Mouse (Mus musculus) forebrain, embryonic 12.5 days (tissue): ENCODE measurements around the gene Fam155a. TPM values are rescaled to one million over a fixed set of nuclear protein-coding genes. Genes with fewer than 3 reads are reported as not detected.

Experiments
- ATAC-seq: fragments of 200-750 bp; cut with Nextera tagmentation; 2 replicates; pipeline ENCODE4 v1.8.0; 2017; ENCODE audit warnings: moderate TSS enrichment; ENCODE audit not compliant: low FRiP score
- H3K27ac ChIP-seq: fragments of 300-500 bp; sonication (generic); 2 replicates; pipeline ENCODE4 v1.5.1; 2016; ENCODE audit warnings: mild to moderate bottlenecking
- H3K27me3 ChIP-seq: fragments of 300-500 bp; sonication (generic); 2 replicates; pipeline ENCODE4 v1.6.1; 2016; ENCODE audit warnings: mild to moderate bottlenecking
- H3K36me3 ChIP-seq: fragments of 300-500 bp; sonication (generic); replicated peaks from 2 replicates; pipeline ENCODE4 v1.6.1; 2016; ENCODE audit warnings: mild to moderate bottlenecking
- H3K4me1 ChIP-seq: fragments of 300-500 bp; sonication (generic); 2 replicates; pipeline ENCODE4 v1.6.1; 2016
- H3K4me2 ChIP-seq: fragments of 300-500 bp; sonication (generic); 2 replicates; pipeline ENCODE4 v1.6.1; 2016; ENCODE audit warnings: mild to moderate bottlenecking, moderate library complexity
- H3K4me3 ChIP-seq: fragments of 300-500 bp; sonication (generic); replicated peaks from 2 replicates; pipeline ENCODE4 v1.5.1; 2016; ENCODE audit warnings: mild to moderate bottlenecking
- H3K9ac ChIP-seq: fragments of 300-500 bp; sonication (generic); 2 replicates; pipeline ENCODE4 v1.6.1; 2016; ENCODE audit warnings: mild to moderate bottlenecking
- H3K9me3 ChIP-seq: fragments of 300-500 bp; sonication (generic); 2 replicates; pipeline ENCODE4 v1.6.1; 2016
- WGBS: fragments of 180-500 bp; shearing (Covaris S2); methylation state at CpG from one replicate; pipeline ENCODE4 v1.1.7; 2016; 5-methylcytosine and 5-hydroxymethylcytosine counted together
- polyA plus RNA-seq: library from polyadenylated mRNA; unstranded; fragments of >200 nt; fragmentation: Nextera tagmentation; extraction: Ambion mirVana; gene quantifications from 2 replicates; pipeline ENCODE4 v1.2.1, GENCODE M21; 2016

Gene Fam155a
- polyA plus RNA-seq, 1 experiment from 2014 or later = 5.2 TPM

DNA sequence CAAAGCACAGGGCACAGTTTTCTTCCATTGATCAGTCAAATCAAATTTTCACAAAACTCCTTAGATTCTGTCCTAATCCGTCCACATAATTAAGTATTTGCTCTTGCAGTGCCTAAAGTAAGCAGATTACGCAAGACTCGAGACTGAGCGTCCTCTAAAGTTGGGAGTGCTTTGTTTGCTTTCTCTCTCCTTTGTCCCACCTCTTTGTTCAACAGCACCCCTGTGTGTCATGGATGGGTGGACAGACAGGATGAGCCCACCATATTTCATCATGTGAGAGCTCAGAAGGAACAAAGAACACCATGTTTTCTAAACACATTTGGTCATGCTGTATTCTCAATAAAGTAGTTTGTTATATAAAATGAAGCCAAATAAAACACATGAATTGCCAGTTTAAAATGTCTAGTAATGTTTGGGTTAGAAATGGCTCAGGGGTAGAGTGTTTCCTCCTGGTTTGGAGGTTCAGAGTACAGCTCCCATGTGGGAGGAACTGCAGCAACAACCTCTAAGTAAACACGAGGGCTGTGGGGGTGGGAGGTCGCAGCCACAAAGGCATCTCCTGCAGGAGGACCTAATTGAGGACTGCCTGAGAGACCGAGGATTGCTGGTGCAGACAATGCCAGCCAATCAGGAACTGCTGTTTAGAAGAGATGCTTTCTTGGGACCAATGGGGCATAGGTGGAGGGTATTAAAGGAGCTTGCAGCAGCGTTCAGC, 482.8 kb downstream of the Fam155a start:
- Histone ChIP-seq H3K27me3 (no peaks in the 10 kb centered on the region), H3K4me1 (no peaks in the 10 kb centered on the region), H3K27ac (no peak overlapping the region), H3K36me3 (no peaks in the 10 kb centered on the region), H3K4me3 (no peak overlapping the region), H3K9me3 (no peaks in the 10 kb centered on the region), H3K4me2 (no peak overlapping the region), H3K9ac (no peak overlapping the region)
- 20% methylated on average over 8 of the region's 8 CpGs for WGBS
- no peak for ATAC-seq

DNA sequence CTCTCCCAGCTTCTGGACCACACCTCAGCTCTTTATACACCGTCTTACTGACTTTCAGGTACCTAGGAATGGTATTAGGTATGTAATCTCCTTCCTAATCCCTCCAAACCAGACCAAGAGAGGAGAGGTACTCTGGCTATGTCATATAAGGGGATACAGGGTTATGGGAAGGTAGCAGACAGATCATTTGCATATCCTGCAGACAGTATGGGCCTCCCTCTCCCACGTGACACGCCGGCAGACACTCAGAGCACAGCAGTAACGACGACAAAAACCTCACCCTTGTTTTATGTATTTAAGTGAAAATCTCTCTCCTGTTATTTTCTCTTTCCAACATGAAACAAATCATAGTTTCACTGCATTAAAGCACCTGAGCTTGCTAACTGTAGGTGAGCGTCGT, 496.8 kb downstream of the Fam155a start:
- Histone ChIP-seq H3K4me2 (no peak overlapping the region), H3K4me3 (no peak overlapping the region), H3K4me1 (no peaks in the 10 kb centered on the region), H3K27ac (no peak overlapping the region), H3K36me3 (no peaks in the 10 kb centered on the region), H3K27me3 (no peaks in the 10 kb centered on the region), H3K9ac (no peak overlapping the region), H3K9me3 (no peaks in the 10 kb centered on the region)
- WGBS = 88% methylated on average over 8 of the region's 8 CpGs
- ATAC-seq = no peak

DNA sequence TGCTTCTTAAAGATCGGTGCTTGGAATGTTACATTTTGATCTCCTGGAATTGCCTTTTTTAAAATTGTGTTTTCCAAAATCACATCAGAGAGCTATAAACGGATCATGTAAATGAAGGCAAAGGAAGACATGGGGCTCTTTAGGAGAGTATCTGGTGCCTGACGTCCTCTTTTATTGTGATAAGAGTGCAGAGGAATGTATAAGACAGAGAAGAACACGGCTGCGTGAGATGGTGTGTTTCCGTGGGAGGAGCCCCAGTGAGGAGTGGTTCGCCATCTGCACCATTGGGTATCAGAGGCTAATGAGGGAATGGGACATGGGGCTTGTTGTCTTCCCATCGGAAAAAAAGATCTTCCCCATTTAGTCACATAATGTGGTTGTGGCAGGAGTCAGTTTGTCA, 506.6 kb downstream of the Fam155a start:
- H3K27me3 ChIP-seq = no peaks in the 10 kb centered on the region
- peaks cover 4% of the 10 kb centered on the region; the same call in 1 of the 2 replicates for H3K4me1 ChIP-seq
- no peak for ATAC-seq
- H3K9me3 ChIP-seq = no peaks in the 10 kb centered on the region
- H3K36me3 ChIP-seq = no peaks in the 10 kb centered on the region
- H3K9ac ChIP-seq = no peak overlapping the region
- H3K27ac ChIP-seq = no peak overlapping the region
- H3K4me3 ChIP-seq = no peak overlapping the region
- no peak overlapping the region for H3K4me2 ChIP-seq
- 92% methylated on average over 8 of the region's 8 CpGs for WGBS

DNA sequence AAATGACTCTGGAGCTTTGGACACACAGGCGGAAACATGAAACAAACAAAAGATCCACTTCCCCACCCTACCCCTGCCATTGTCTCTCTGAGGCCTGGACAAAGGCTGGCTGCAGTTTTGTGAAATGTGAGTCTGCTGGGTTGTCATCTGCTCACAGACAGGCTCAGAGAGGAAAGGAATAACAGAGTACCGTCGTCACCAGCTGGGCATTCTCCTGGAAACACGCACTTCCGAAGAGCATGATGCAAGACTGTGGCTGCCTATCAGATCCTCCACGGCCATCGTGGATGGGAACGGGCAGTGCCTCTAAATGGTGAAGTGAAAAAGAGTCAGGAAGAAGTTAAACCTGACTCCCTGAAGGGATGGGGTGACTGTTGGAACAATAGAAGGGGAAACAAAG, 509.4 kb downstream of the Fam155a start:
- Histone ChIP-seq H3K27ac (no peak overlapping the region), H3K4me1 (peaks cover 4% of the 10 kb centered on the region; the same call in 1 of the 2 replicates), H3K9ac (no peak overlapping the region), H3K9me3 (no peaks in the 10 kb centered on the region), H3K27me3 (no peaks in the 10 kb centered on the region), H3K4me2 (no peak overlapping the region), H3K4me3 (no peak overlapping the region), H3K36me3 (no peaks in the 10 kb centered on the region)
- 38% methylated on average over 8 of the region's 8 CpGs for WGBS
- ATAC-seq = no peak

DNA sequence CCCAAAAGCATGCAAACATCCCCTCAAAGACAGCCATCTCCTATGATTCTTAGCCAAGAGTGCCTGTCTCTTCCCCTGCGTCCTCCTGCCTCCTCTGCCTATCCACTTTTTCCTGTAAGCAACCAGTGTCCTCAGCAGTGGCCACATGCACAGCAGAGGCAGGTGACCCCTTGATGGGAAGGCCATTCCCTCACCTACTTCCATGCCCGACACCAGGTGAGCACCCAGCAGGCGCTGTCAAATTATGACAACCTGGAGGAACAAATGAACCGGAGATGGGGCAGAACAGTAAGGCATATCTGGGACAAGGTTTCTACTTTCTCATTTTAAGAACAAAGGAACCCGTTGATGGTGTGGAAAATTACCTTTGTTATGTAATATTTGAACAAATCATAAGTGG, 515.6 kb downstream of the Fam155a start:
- Histone ChIP-seq H3K4me1 (no peaks in the 10 kb centered on the region), H3K9me3 (no peaks in the 10 kb centered on the region), H3K4me3 (no peak overlapping the region), H3K27ac (no peak overlapping the region), H3K9ac (no peak overlapping the region), H3K27me3 (no peaks in the 10 kb centered on the region), H3K4me2 (no peak overlapping the region), H3K36me3 (no peaks in the 10 kb centered on the region)
- ATAC-seq = no peak
- WGBS = 88% methylated on average over 5 of the region's 5 CpGs

DNA sequence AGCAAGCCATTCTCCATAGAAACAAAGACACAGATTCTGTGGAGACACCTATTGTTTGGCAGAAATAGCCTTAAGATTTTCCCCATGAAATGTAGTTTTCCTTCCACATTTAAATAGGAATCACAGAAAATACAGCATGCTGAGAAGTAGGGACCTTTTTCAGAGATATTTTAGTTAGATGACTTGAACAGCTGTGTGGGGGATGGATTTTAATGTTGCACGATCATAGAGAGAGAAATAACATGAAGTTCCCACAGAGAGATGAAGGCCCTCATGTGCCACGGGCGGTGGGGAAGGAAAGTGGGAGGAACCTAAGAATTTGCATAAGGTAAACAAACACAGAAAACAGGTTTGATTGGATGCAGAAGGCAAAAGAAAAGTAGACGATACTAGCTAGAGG, 518.0 kb downstream of the Fam155a start:
- no peak overlapping the region for H3K27ac ChIP-seq
- ATAC-seq = no peak
- no peaks in the 10 kb centered on the region for H3K27me3 ChIP-seq
- no peaks in the 10 kb centered on the region for H3K36me3 ChIP-seq
- no peak overlapping the region for H3K4me3 ChIP-seq
- peaks cover 7% of the 10 kb centered on the region; the same call in 1 of the 2 replicates for H3K4me1 ChIP-seq
- H3K4me2 ChIP-seq = no peak overlapping the region
- H3K9me3 ChIP-seq = no peaks in the 10 kb centered on the region
- no peak overlapping the region for H3K9ac ChIP-seq
- 82% methylated on average over 4 of the region's 4 CpGs for WGBS

DNA sequence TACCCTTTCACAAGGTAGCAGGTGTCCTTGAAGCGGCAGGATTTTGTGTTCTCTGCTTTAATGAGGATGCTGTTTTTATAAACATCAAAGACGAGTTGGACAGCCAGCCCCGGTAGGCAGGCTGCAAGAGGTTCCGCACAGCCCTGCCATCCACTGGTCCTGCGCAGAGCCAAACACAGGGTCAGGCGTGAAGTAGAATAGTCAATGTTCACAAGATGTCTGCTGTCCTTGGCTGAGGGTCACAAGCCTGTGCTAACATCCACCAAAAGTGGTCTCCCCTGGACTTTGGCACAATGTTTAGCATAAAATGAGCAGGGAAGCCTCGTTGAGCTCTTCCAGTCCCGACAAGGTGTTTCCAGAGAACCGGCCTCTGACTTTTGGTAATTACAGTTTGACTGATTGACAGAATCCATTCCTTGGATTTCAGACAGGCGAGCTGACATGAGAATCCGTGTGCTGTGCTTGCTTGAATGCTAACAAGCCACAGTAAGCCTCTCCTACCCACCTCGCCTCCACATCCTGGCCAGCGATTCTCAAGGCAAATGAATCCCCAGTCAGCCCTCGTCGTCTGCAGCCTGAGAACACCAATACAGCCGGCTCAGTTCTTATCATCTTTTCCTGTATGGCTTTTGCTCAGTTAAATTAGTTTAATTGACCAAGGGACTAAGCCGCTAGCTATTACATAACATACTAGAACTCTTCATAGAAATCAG, 522.7 kb downstream of the Fam155a start:
- Histone ChIP-seq H3K9ac (no peak overlapping the region), H3K4me1 (peaks cover 17% of the 10 kb centered on the region; the same call in 1 of the 2 replicates), H3K4me3 (no peak overlapping the region), H3K27ac (no peak overlapping the region), H3K9me3 (no peaks in the 10 kb centered on the region), H3K4me2 (no peak overlapping the region), H3K36me3 (no peaks in the 10 kb centered on the region), H3K27me3 (no peaks in the 10 kb centered on the region)
- WGBS = 65% methylated on average over 17 of the region's 17 CpGs
- ATAC-seq = 0 out of 2 replicates have a peak, but pooled peaks have one; percentile 17

DNA sequence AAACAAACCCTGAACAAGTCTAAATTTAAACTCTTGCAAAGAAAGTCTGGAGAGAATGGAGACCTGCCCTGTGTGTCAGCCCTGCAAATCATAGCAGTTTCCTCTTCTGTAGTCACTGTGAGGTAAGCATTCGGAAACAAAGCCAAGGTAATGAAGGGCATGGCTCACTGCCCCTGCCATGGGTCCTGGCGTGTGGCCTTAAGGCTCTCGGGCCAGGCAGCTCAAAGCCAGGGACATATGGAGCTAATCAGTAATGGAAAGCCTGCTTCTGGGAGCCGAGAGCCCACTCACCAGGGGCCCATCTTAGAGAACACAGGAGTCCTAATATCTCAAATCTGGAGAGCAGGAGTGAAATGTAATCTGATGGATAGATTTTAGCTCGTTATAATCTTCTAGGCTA, 525.0 kb downstream of the Fam155a start:
- 36% methylated on average over 5 of the region's 5 CpGs for WGBS
- Histone ChIP-seq H3K9ac (no peak overlapping the region), H3K27me3 (no peaks in the 10 kb centered on the region), H3K4me2 (no peak overlapping the region), H3K36me3 (no peaks in the 10 kb centered on the region), H3K4me3 (no peak overlapping the region), H3K27ac (no peak overlapping the region), H3K9me3 (no peaks in the 10 kb centered on the region), H3K4me1 (peaks cover 23% of the 10 kb centered on the region)
- ATAC-seq = no peak

DNA sequence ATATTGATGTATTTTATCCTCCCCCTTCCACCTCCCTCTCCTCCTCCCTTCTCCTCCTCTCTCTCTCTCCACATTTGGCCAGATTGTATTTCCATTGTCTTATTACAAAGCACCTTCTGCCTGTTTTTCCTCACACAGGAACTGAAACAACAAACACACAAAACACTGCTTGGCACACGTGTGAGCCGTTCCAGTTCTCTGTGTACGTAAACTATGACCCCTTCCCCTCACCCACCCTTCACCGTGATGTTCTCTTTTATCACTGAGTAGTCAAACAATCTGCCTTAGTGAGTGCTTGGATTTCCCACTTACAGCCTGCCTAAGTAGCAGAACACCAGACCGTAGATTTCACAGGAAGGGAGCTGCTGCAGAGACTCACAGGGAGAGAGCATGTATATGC, 530.0 kb downstream of the Fam155a start:
- Histone ChIP-seq H3K9ac (no peak overlapping the region), H3K4me1 (peaks cover 28% of the 10 kb centered on the region), H3K9me3 (no peaks in the 10 kb centered on the region), H3K27me3 (no peaks in the 10 kb centered on the region), H3K4me3 (no peak overlapping the region), H3K36me3 (no peaks in the 10 kb centered on the region), H3K27ac (0 out of 2 replicates have a peak overlapping the region, but pooled peaks have one; percentile 53), H3K4me2 (no peak overlapping the region)
- WGBS = 23% methylated on average over 5 of the region's 5 CpGs
- peak; percentile 39; the same call in 1 of the 2 replicates for ATAC-seq

DNA sequence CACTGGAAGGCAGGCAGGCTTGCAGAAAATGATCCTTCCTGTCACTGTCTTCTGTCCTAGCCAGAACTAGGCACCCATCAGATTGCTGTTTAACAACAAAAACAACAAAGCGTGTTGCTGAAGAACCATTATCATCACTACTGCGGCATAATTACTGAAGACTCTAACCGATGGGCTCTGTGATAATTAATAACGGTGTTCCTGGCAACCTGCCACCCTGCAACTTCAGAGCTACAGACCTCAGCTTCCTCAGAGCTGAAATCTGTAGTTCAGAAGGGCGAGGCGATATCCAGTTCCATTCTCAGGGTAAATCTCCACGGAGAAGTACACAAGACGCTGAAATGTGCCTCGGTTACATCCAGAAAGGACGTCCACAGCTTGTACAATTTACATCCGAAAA, 531.2 kb downstream of the Fam155a start:
- H3K9me3 ChIP-seq = no peaks in the 10 kb centered on the region
- no peaks in the 10 kb centered on the region for H3K36me3 ChIP-seq
- no peak overlapping the region for H3K9ac ChIP-seq
- no peak for ATAC-seq
- H3K27ac ChIP-seq = no peak overlapping the region
- WGBS = 62% methylated on average over 11 of the region's 11 CpGs
- no peak overlapping the region for H3K4me3 ChIP-seq
- no peaks in the 10 kb centered on the region for H3K27me3 ChIP-seq
- peaks cover 27% of the 10 kb centered on the region for H3K4me1 ChIP-seq
- H3K4me2 ChIP-seq = no peak overlapping the region

DNA sequence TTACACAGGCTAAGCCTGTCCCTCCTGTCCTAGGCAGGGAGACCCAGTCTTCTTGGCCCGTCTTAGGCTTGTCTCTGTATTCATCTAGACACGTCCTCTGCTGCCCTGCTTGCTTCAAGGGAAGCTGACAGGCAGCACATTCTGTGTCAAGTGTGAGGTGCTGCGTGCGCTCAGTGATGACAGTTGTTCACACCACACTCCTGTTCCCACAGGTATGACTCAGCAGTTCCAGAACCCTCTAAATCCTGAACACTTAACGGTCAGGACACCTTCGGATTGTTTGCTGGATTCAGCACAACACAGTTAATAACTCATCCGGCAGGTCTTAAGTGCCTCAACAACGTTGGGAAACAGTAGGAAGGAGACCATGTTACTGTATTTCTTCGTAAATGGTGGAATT, 532.0 kb downstream of the Fam155a start:
- WGBS = 76% methylated on average over 9 of the region's 9 CpGs
- H3K4me3 ChIP-seq = no peak overlapping the region
- H3K36me3 ChIP-seq = no peaks in the 10 kb centered on the region
- no peaks in the 10 kb centered on the region for H3K27me3 ChIP-seq
- peaks cover 26% of the 10 kb centered on the region for H3K4me1 ChIP-seq
- no peak overlapping the region for H3K9ac ChIP-seq
- H3K9me3 ChIP-seq = no peaks in the 10 kb centered on the region
- no peak overlapping the region for H3K27ac ChIP-seq
- ATAC-seq = no peak
- H3K4me2 ChIP-seq = no peak overlapping the region

DNA sequence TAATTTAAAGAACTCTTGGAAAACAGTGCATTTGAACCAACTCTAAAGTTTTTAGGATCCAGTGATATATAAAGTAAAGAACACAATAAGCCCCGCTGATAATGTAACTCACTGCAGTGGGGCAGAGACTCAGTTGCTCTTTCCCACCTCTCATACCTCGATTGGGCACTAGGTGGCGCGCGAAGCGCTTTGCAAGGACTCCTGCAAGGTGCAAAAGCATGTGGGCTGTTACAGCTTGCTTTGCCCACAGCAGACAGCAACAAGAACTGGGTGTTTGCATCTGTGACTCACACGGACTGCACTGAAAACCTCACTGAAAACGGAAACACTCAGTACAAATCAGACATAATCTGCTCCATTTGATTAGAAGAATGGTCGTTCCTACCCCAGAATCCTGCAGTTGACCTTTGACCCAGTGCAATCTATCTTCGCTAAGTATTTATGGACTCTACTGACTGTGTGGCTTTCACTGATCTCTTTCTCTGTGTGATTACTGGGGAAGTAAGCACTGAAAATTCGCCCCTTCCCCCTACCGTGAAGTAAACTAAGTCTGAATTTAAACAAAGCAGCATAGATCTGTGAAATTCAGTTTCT, 537.5 kb downstream of the Fam155a start:
- no peak overlapping the region for H3K27ac ChIP-seq
- H3K4me1 ChIP-seq = peaks cover 7% of the 10 kb centered on the region
- H3K9me3 ChIP-seq = no peaks in the 10 kb centered on the region
- ATAC-seq = peak; percentile 88
- H3K4me2 ChIP-seq = no peak overlapping the region
- no peaks in the 10 kb centered on the region for H3K36me3 ChIP-seq
- no peaks in the 10 kb centered on the region for H3K27me3 ChIP-seq
- no peak overlapping the region for H3K4me3 ChIP-seq
- H3K9ac ChIP-seq = no peak overlapping the region
- whole genome bisulfite sequencing = 6% methylated on average over 12 of the region's 12 CpGs
